Mouse (Mus musculus) ES-E14 (cell line): ENCODE measurements around the gene Rgs7bp. TPM values are rescaled to one million over a fixed set of nuclear protein-coding genes. Genes with fewer than 3 reads are reported as not detected.
"Not testable (repeated sequence)": the region's sequence is repeated elsewhere in the genome, so short reads cannot be mapped to it uniquely, and the experiment has no call there.

Source experiments
- DNase-seq: peaks from one replicate; pipeline ENCODE4 v3.0.0-alpha.2; 2013; ENCODE audit warnings: low read depth, low spot score
- H3K27ac ChIP-seq: 2 replicates; pipeline ENCODE4 v1.5.1; 2012; ENCODE audit warnings: low read depth, mild to moderate bottlenecking, low read length, moderate library complexity, mixed read lengths; ENCODE audit not compliant: poor library complexity, insufficient read depth, severe bottlenecking
- H3K36me3 ChIP-seq: 2 replicates; pipeline ENCODE4 v1.6.1; 2012; ENCODE audit warnings: mild to moderate bottlenecking, low read length, moderate library complexity, mixed read lengths; ENCODE audit not compliant: control insufficient read depth, poor library complexity, insufficient read depth, severe bottlenecking
- H3K4me1 ChIP-seq, 2 experiments: fragments of 150-350 bp in 1 of 2; sonication (generic) in 1 of 2; 2 replicates each; pipeline ENCODE4 v1.6.1; 2012; ENCODE audit warnings: low read length in 2 of 2, mild to moderate bottlenecking in 1 of 2, mixed read lengths in 1 of 2; ENCODE audit not compliant: control insufficient read depth in 2 of 2, insufficient read depth in 2 of 2, poor library complexity in 1 of 2
- H3K4me3 ChIP-seq, 2 experiments: fragments of 150-350 bp in 1 of 2; sonication (generic) in 1 of 2; 2 replicates each; pipeline ENCODE4 v1.5.1; 2012; ENCODE audit warnings: low read length in 2 of 2, low read depth in 1 of 2, mild to moderate bottlenecking in 1 of 2, mixed read lengths in 1 of 2; ENCODE audit not compliant: insufficient read depth in 1 of 2, poor library complexity in 1 of 2, severe bottlenecking in 1 of 2
- H3K9ac ChIP-seq: 2 replicates; pipeline ENCODE4 v1.6.1; 2012; ENCODE audit warnings: low read depth, mild to moderate bottlenecking, low read length, mixed read lengths; ENCODE audit not compliant: poor library complexity, insufficient read depth, severe bottlenecking
- H3K9me3 ChIP-seq: fragments of 150-350 bp; sonication (generic); 2 replicates; pipeline ENCODE4 v1.6.1; 2012; ENCODE audit warnings: low read depth, mild to moderate bottlenecking, low read length; ENCODE audit not compliant: control insufficient read depth, insufficient read depth
- CHD2 ChIP-seq: IDR thresholded peaks from 2 replicates; pipeline ENCODE4 v1.6.1; 2014; ENCODE audit warnings: mild to moderate bottlenecking, low read depth, low read length, inconsistent platforms
- HCFC1 ChIP-seq: IDR thresholded peaks from 2 replicates; pipeline ENCODE4 v1.6.1; 2012; ENCODE audit warnings: low read length, inconsistent platforms, borderline replicate concordance; ENCODE audit not compliant: insufficient read depth
- MAFK ChIP-seq: IDR thresholded peaks from 2 replicates; pipeline ENCODE4 v1.6.1; 2014; ENCODE audit warnings: mild to moderate bottlenecking, low read depth, low read length, inconsistent platforms; ENCODE audit not compliant: insufficient read depth
- ZC3H11A ChIP-seq: IDR thresholded peaks from 2 replicates; pipeline ENCODE4 v1.6.1; 2012; ENCODE audit warnings: low read depth, mild to moderate bottlenecking, inconsistent platforms, low read length, borderline replicate concordance
- ZNF384 ChIP-seq: IDR thresholded peaks from 2 replicates; pipeline ENCODE4 v1.6.1; 2012; ENCODE audit warnings: low read depth, low read length, inconsistent platforms
- in situ Hi-C, 2 experiments: fragments of 600-800 bp; cut with MboI; formaldehyde crosslinking; loops; one replicate each; pipeline ENCODE4 v1.15.1; 2025; ENCODE audit warnings: low sequenced_read_pairs in 2 of 2, inconsistent platforms in 1 of 2; ENCODE audit not compliant: unreplicated experiment in 2 of 2
- total RNA-seq: library from RNA; depleted of rRNA; stranded (reverse); fragments of 300-350 nt; gene quantifications from 2 replicates; pipeline ENCODE4 v1.2.3, GENCODE M21; 2012; rRNA removed

The Rgs7bp gene
- total RNA-seq, 1 experiment = 0.09 TPM

DNA sequence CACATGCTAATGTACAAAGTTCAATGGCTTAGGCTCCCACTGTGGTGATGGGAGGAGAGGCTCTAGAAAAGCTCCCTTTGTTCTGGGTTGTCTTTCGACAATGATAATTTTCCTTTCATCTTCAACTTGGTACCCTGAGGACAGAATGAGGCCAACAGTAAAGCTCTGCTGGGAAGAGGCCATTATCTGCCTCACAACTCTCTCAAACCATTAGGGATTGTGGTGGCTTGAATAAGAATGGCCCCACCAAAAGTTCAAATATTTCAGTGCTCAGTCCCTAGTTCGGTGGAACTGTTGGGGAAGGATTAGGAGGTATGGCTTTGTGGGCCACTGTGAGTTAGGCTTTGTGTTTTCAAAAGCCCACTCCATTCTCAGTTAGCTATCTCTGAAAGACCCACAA is 138.6 kb downstream of the Rgs7bp start:
- peaks cover 24% of the 10 kb centered on the region for H3K9me3 ChIP-seq
- peaks cover 2% of the 10 kb centered on the region; the same call in 1 of the 2 replicates for H3K36me3 ChIP-seq
- peak overlapping the region; percentile 60 for H3K27ac ChIP-seq

DNA sequence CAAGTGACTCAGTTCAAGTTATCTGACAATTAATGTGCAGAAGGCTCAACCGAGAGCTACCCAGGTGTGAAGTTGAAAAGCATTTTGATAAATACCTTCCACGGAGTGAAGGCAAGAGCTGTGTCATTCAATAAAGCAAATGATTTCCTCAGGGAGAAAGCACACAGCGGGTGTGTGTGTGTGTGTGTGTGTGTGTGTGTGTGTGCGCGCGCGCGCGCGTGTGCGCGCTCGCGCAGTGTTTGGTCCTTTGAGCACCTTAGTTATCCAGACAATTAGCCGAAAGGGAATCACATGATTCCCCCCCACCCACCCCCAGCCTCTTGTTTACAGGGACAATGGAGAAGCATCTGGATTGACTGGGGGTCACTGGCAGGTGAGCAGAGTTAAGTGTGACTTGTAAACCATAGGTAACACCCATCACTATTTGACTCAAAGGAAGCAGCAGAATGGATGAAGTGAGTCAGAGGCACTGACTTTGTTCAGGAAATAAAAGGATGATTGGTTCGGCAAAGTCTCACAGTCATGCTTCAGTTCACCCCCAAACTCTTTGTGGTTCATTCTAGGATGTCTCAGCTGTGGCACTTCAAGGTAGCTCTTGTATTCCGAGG is 140.3 kb downstream of the Rgs7bp start:
- in situ Hi-C loops = no loop called here

More for the DNA sequence above, 138.6 kb downstream of the Rgs7bp start:
- H3K9ac ChIP-seq = no peak overlapping the region
- in situ Hi-C loops = no loop called here
- no peak overlapping the region for H3K4me3 ChIP-seq
- TF ChIP-seq MAFK = no peak
- TF ChIP-seq ZC3H11A = no peak
- TF ChIP-seq HCFC1 = no peak
- TF ChIP-seq CHD2 = no peak
- no peak for DNase-seq
- H3K4me1 ChIP-seq = peaks cover 4 to 9% of the 10 kb centered on the region in 2 experiments; a peak in 2 of 4 replicates

DNA sequence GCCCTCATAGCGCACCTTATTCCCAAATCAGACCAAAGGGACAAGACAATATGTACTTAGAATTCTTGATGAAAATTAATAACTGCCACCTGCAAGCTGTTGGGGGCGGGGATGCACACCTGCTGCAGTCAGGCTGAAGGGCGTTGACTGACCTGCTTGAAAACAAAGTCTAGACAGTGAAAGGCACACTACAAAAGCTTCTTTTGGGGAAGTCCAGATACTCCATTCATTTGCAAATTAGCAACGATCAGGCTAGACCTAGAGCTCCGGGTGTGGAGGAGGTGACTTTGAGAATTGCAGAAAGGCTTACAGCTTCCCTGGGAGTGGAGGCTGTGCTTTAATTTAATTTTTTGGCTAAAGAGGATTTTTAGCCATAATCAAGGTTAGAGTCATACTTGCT is 143.1 kb downstream of the Rgs7bp start:
- Histone ChIP-seq H3K27ac (peak overlapping the region; percentile 93), H3K9me3 (peaks cover 10% of the 10 kb centered on the region), H3K4me1 (peaks cover 10 to 23% of the 10 kb centered on the region in 2 experiments), H3K4me3 (peak overlapping the region in 1 of 2 experiments; percentile 44; a peak in 2 of 4 replicates)
- H3K9ac ChIP-seq, in situ Hi-C loops, H3K36me3 ChIP-seq: not testable (repeated sequence)
- DNase-seq = peak; percentile 67
- TF ChIP-seq CHD2 = peak; percentile 55

More for the DNA sequence above, 140.3 kb downstream of the Rgs7bp start:
- DNase-seq = no peak
- Histone ChIP-seq H3K9ac (no peak overlapping the region), H3K4me1 (peaks cover 10 to 20% of the 10 kb centered on the region in 2 experiments), H3K4me3 (no peak overlapping the region), H3K27ac (peak overlapping the region; percentile 45; the same call in 1 of the 2 replicates), H3K36me3 (peaks cover 2% of the 10 kb centered on the region; the same call in 1 of the 2 replicates), H3K9me3 (peaks cover 22% of the 10 kb centered on the region)
- TF ChIP-seq ZNF384 (no peak), HCFC1 (no peak), CHD2 (no peak), ZC3H11A (no peak), MAFK (no peak)

DNA sequence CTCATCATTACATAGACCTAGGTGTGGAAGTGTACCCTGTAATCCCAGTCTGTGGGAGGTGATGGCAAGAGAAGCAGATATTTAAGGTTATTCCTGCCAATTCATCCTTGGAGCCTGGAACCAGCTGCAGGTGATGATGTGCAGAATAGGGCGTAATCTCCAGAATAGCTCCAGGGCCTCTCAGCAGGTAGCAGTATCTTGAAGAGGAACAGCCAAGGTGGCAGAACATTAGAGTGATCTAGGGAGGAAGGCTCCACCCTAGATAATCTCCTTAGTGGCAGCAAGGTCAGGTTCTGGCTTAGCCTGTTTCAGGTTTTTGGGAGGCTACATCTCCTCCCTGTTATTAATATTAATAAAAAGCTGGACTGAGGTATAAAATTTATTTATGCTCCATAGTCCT is 143.7 kb downstream of the Rgs7bp start:
- in situ Hi-C loops, DNase-seq, H3K36me3 ChIP-seq, H3K4me3 ChIP-seq: not testable (repeated sequence)
- peaks cover 10% of the 10 kb centered on the region for H3K9me3 ChIP-seq
- H3K27ac ChIP-seq = peak overlapping the region; percentile 93
- peak overlapping the region; percentile 12; the same call in 1 of the 2 replicates for H3K9ac ChIP-seq
- H3K4me1 ChIP-seq = peaks cover 10 to 23% of the 10 kb centered on the region in 2 experiments

DNA sequence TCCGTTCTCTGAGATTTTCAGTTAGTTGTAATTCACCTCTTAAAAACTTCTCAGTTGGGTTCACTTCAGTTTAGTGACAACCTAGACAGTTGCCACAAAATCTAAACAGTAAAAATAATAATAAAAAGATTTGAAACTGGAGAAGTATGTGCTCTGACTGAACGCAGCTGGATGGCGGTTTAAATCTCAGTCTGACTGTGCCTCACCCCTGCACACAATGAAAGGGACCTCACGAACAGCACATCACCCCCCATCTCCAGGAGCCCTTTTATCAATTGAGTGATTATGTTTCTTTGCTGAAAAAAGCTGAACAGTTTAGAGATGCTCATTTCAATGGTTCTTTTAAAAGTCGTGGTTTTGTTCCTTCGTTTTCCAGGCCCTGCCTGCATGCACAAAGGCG is 146.0 kb downstream of the Rgs7bp start:
- H3K4me3 ChIP-seq = no peak overlapping the region
- H3K9me3 ChIP-seq = no peaks in the 10 kb centered on the region
- H3K36me3 ChIP-seq = no peaks in the 10 kb centered on the region
- H3K9ac ChIP-seq = no peak overlapping the region
- no peak for DNase-seq
- peaks cover 10 to 23% of the 10 kb centered on the region in 2 experiments for H3K4me1 ChIP-seq
- no peak overlapping the region for H3K27ac ChIP-seq
- no peak for TF ChIP-seq CHD2
- in situ Hi-C loops = no loop called here

Other genes with a start within 250 kb of the Rgs7bp start
- gene Cwc27, start 237.8 kb downstream of the Rgs7bp start, total RNA-seq = 21.8 and 29.5 TPM in 2 replicates
- gene Shisal2b, start 191.0 kb downstream of the Rgs7bp start, total RNA-seq = 0.58 and 1.7 TPM in 2 replicates
- gene 4933425L06Rik, start 27.2 kb upstream of the Rgs7bp start, total RNA-seq = not detected in 2 replicates
- 0.76 and 0.95 TPM in 2 replicates for gene Rnf180, start 239.9 kb upstream of the Rgs7bp start, total RNA-seq